Mouse (Mus musculus) erythroblast, adult 5-6 weeks (primary cell): ENCODE data around the gene Cxcr5. TPM values are rescaled to one million over a fixed set of nuclear protein-coding genes. Genes with fewer than 3 reads are reported as not detected.
A peak's percentile ranks its signal among the peaks of the same experiment; 100 is the strongest.
"Not testable (repeated sequence)": the region's sequence is repeated elsewhere in the genome, so short reads cannot be mapped to it uniquely, and the experiment has no call there.

Source experiments
- ATAC-seq: replicated peaks from 2 replicates; pipeline ENCODE4 v1.8.0; 2016; ENCODE audit warnings: moderate number of reproducible peaks, mild to moderate bottlenecking, moderate TSS enrichment, inconsistent platforms; ENCODE audit not compliant: poor library complexity, low FRiP score, severe bottlenecking
- total RNA-seq, 2 experiments: library from RNA; stranded (forward) in 1 of 2; stranded (reverse) in 1 of 2; fragments of 150-400 nt in 1 of 2; fragments of 200-764, 138-1000 nt in 1 of 2; gene quantifications; 2 replicates each; pipeline versions ENCODE4 v1.2.3 to v1.2.4; 2015 to 2017; ENCODE audit warnings: low replicate concordance in 2 of 2

Gene Cxcr5
- total RNA-seq, 2 experiments from 2014 or later, result not detected

- ATAC-seq, result no peak
Observed at GRCm38 (mm10) chr9:44589095-44589494, 27.4 kb upstream of the Cxcr5 start.

- ATAC-seq, result no peak
Observed at GRCm38 (mm10) chr9:44588605-44589004, 26.9 kb upstream of the Cxcr5 start.

GRCm38 (mm10) chr9:44587262-44588160 is 25.8 kb upstream of the Cxcr5 start:
- ATAC-seq, result 0 out of 2 replicates have a peak, but pooled peaks have one; percentile 45

DNA sequence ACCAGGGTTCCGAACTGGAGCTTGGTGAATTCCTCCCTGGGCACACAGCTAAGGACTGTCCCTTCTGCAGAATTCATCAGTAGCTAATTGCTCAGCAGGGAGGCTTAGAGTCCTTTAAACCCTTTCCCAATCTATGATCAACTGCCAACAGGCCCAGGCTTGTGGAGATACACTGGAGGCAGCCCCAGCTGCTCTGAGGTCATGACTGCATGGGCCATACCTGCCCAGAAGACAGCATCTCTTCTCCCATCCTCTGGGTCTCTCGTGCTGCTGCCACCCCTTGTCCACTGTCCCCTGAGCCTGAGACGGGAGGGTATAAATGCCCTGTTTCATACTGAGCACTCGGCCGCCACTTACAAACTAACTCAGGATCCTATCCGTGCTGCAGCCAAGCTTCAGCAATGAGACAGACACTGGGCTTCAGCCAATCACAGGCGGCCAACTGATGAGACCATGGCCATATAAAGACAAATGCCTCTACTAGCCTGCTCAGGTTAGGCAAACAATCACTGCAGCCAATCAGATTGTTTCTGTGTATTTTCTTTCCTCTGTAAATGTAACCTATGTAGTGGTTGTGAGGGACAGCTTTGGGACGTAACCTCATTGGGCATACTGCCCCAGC is 25.1 kb upstream of the Cxcr5 start:
- ATAC-seq, result no peak

- ATAC-seq, result 0 out of 2 replicates have a peak, but pooled peaks have one; percentile 36
Observed at GRCm38 (mm10) chr9:44582390-44582789, 20.7 kb upstream of the Cxcr5 start.

DNA sequence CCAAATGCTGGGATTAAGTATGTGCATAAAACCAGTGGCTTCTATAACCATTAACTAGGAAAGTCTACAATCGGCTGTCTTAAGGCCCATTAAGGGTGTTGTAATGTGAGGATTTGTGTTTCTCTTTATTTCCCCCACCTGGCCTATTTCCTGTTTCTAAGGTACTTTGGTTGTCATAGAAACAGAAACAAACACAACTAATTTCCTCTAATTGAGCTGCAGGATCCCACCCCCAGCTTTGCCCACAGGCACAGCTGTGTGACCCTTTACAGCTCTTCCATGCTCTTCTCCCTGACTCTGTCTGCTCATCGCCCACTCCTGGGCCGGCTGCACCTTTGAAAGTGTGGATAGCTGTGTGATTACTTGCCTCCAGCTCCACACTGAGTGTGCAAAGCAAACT is 19.7 kb upstream of the Cxcr5 start:
- no peak for ATAC-seq

- ATAC-seq, result peak; percentile 84
Observed at GRCm38 (mm10) chr9:44580085-44580484, 18.4 kb upstream of the Cxcr5 start.

- peak; percentile 93 for ATAC-seq
Observed at GRCm38 (mm10) chr9:44579392-44579791, 17.7 kb upstream of the Cxcr5 start.

DNA sequence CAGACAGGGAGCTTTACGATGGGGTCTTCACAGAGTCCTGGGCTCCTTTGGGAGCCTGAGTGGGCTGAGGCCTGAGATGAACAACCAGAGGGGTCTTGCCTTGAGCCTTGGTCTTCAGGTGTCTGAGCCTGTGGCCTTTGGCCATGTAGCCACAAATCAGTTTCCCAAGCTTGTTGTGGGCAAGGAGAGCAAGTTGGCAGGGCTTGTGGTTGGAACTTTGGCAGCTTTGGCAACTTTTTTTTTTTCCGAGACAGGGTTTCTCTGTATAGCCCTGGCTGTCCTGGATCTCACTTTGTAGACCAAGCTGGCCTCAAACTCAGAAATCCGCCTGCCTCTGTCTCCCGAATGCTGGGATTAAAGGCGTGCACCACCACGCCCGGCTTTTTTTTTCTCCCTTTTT is 14.4 kb upstream of the Cxcr5 start:
- ATAC-seq, result not testable (repeated sequence)

DNA sequence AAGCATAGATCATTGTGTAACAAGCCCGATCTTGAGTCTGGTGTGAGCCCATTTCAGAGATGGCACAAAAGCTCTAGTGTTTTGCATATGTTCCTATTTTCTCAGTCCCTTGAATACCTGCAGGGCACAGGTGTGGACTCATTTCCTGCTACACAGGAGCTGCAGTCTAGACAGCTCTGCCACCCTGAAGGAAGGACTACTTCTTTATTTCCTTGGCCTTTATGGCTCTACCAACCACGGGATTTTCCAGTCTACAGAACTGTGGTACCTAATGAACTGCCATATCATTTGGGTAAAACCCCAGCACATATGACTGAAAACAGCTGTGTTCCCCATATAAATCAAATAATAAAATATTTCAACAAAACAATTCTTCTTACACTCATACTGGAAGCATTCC is 13.4 kb upstream of the Cxcr5 start:
- ATAC-seq, result no peak

DNA sequence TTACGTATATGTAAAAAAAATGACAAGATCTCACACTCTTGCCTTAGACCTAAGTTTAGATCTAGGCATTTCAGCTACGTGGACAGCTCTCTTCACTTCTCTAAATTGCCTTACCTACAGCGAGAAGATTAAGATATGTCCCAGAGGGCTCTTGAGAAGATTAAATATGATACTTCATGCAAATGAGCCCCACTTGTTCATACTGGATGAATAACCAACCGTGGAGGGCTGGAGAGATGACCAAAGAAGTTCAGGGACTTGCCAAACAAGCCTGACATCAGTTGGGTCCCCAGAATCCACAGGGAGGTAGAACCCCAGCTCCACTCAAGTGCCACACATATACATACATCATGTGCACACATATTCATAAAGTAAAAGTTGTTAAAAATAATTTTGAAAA is 11.6 kb upstream of the Cxcr5 start:
- no peak for ATAC-seq

GRCm38 (mm10) chr9:44570939-44571382 is 9.3 kb upstream of the Cxcr5 start:
- no peak for ATAC-seq

GRCm38 (mm10) chr9:44568083-44568455 is 6.4 kb upstream of the Cxcr5 start:
- ATAC-seq, result no peak

GRCm38 (mm10) chr9:44567338-44568082 is 5.8 kb upstream of the Cxcr5 start:
- ATAC-seq, result no peak

- ATAC-seq, result peak; percentile 83
Observed at GRCm38 (mm10) chr9:44565367-44565766, 3.7 kb upstream of the Cxcr5 start.

- no peak for ATAC-seq
Observed at GRCm38 (mm10) chr9:44562936-44563335, 1.3 kb upstream of the Cxcr5 start.

- no peak for ATAC-seq
Observed at GRCm38 (mm10) chr9:44552161-44552560, 9.5 kb downstream of the Cxcr5 start.

GRCm38 (mm10) chr9:44551138-44551537 is 10.5 kb downstream of the Cxcr5 start:
- no peak for ATAC-seq

DNA sequence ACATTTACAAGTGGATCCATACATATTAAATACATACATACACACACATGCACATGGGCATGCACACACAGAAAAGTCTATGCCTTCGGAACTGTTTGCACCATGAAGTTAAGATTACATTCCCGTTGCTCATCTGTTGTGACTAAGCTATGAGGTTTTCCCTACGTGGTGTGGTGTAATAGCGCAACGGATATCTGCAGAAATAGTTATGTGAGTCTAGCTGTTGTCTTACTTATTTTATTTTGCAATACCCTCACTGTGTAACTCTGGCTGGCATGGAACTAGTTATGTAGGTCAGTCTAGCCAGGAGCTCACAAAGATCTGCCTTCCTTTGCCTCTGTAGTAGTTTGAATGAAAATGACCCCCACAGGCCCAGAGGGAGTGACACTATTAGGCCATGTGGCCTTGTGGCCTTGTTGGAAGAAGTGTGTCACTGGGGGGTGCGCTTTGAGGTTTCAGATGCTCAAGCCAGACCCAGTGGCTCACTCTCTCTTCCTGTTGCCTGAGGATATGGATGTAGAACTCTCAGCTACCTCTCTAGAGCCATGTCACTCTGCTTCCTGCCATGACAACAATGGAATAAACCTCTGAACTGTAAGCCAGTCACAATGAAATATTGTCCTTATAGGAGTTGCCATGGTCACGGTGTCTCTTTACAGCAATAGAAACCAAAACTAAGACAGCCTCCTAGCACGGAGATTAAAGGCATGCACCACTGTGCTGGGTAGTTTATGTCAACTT is 13.1 kb downstream of the Cxcr5 start:
- ATAC-seq, result no peak

DNA sequence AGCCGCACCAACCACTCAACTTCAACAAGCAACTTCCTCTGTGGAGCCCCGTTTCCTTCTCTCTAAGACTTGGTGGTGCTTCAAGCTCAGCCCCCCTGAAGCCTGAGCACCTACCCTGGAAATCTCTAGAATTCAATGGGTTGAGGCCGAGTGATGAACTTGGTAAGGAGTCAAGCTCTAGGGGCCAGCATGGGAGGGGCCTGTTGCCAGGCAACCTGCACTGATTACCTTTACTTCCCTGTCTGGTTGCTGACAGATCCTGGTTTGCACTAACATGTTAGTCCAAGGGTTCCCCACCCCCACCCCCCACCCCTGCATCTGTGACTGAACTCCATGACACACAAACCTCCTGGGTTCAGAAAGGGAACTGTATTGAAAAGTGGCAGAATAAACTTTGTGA is 16.7 kb downstream of the Cxcr5 start:
- no peak for ATAC-seq
